Mouse (Mus musculus): ENCODE measurements at regions not wholly inside any gene's neighbourhood (a gene's known extent, or its start where the extent isn't known, plus 50 kb on each side); places are given as distances from the start of the nearest gene placed in this dataset.
"Not testable (repeated sequence)": the region's sequence is repeated elsewhere in the genome, so short reads cannot be mapped to it uniquely, and the experiment has no call there.

- H3K4me2 ChIP-seq (replicated peaks; ENCODE audit: low read depth, low read length): no peak overlapping the region
- no peaks in the 10 kb centered on the region for H3K36me3 ChIP-seq (ENCODE audit: control insufficient read depth, insufficient read depth, low read length)
- ATAC-seq (ENCODE audit: low FRiP score): peak; percentile 62
- no peaks in the 10 kb centered on the region for H3K9me3 ChIP-seq (ENCODE audit: control insufficient read depth, low read length)
- no peak overlapping the region for H3K4me3 ChIP-seq (ENCODE audit: low read depth, low read length)
- WGBS: 77% methylated on average over 5 of the region's 5 CpGs
- no peaks in the 10 kb centered on the region for H3K27me3 ChIP-seq (ENCODE audit: control insufficient read depth, insufficient read depth, low read length)
- H3K9ac ChIP-seq (ENCODE audit: low read depth, low read length): no peak overlapping the region
- no peaks in the 10 kb centered on the region for H3K4me1 ChIP-seq (replicated peaks; ENCODE audit: control insufficient read depth, insufficient read depth, low read length)
- DNase-seq (ENCODE audit: low spot score): peak; percentile 4
- no peak overlapping the region for H3K27ac ChIP-seq (ENCODE audit: low read depth, low read length)
These were observed 245.7 kb downstream of the Arl6ip6 start for GRCm38 (mm10) chr2:53437046-53437815.

- ATAC-seq (ENCODE audit: low FRiP score); H3K27ac ChIP-seq (ENCODE audit: low read depth, low read length); H3K9me3 ChIP-seq (ENCODE audit: control insufficient read depth, low read length); H3K4me2 ChIP-seq (replicated peaks; ENCODE audit: low read depth, low read length); H3K27me3 ChIP-seq (ENCODE audit: control insufficient read depth, insufficient read depth, low read length); H3K9ac ChIP-seq (ENCODE audit: low read depth, low read length); H3K4me3 ChIP-seq (ENCODE audit: low read depth, low read length); H3K36me3 ChIP-seq (ENCODE audit: control insufficient read depth, insufficient read depth, low read length); H3K4me1 ChIP-seq (replicated peaks; ENCODE audit: control insufficient read depth, insufficient read depth, low read length): not testable (repeated sequence)
- WGBS: 60% methylated on average over 3 of the region's 3 CpGs
- DNase-seq (ENCODE audit: low spot score): peak; percentile 45
These were observed 248.8 kb downstream of the Arl6ip6 start for GRCm38 (mm10) chr2:53440301-53440700.

GRCm38 (mm10) chr2:53460265-53460664 is 268.7 kb downstream of the Arl6ip6 start:
- no peak for DNase-seq (ENCODE audit: low spot score)
- WGBS: 86% methylated on average over 3 of the region's 3 CpGs
- no peak overlapping the region for H3K27ac ChIP-seq (ENCODE audit: low read depth, low read length)
- H3K4me3 ChIP-seq (ENCODE audit: low read depth, low read length): no peak overlapping the region
- H3K4me2 ChIP-seq (replicated peaks; ENCODE audit: low read depth, low read length): no peak overlapping the region
- ATAC-seq (ENCODE audit: low FRiP score): no peak
- H3K36me3 ChIP-seq (ENCODE audit: control insufficient read depth, insufficient read depth, low read length): no peaks in the 10 kb centered on the region
- H3K4me1 ChIP-seq (replicated peaks; ENCODE audit: control insufficient read depth, insufficient read depth, low read length): no peaks in the 10 kb centered on the region
- H3K27me3 ChIP-seq (ENCODE audit: control insufficient read depth, insufficient read depth, low read length): no peaks in the 10 kb centered on the region
- no peak overlapping the region for H3K9ac ChIP-seq (ENCODE audit: low read depth, low read length)
- no peaks in the 10 kb centered on the region for H3K9me3 ChIP-seq (ENCODE audit: control insufficient read depth, low read length)

GRCm38 (mm10) chr2:53474455-53474854 is 282.9 kb downstream of the Arl6ip6 start:
- ATAC-seq (ENCODE audit: low FRiP score) (no peak), DNase-seq (ENCODE audit: low spot score) (no peak)
- Histone ChIP-seq H3K27me3 (ENCODE audit: control insufficient read depth, insufficient read depth, low read length) (no peaks in the 10 kb centered on the region), H3K9me3 (ENCODE audit: control insufficient read depth, low read length) (no peaks in the 10 kb centered on the region), H3K4me1 (replicated peaks; ENCODE audit: control insufficient read depth, insufficient read depth, low read length) (no peaks in the 10 kb centered on the region), H3K4me2 (replicated peaks; ENCODE audit: low read depth, low read length) (no peak overlapping the region), H3K27ac (ENCODE audit: low read depth, low read length) (no peak overlapping the region), H3K9ac (ENCODE audit: low read depth, low read length) (no peak overlapping the region), H3K36me3 (ENCODE audit: control insufficient read depth, insufficient read depth, low read length) (no peaks in the 10 kb centered on the region), H3K4me3 (ENCODE audit: low read depth, low read length) (no peak overlapping the region)
- 77% methylated on average over 4 of the region's 4 CpGs for WGBS

DNA sequence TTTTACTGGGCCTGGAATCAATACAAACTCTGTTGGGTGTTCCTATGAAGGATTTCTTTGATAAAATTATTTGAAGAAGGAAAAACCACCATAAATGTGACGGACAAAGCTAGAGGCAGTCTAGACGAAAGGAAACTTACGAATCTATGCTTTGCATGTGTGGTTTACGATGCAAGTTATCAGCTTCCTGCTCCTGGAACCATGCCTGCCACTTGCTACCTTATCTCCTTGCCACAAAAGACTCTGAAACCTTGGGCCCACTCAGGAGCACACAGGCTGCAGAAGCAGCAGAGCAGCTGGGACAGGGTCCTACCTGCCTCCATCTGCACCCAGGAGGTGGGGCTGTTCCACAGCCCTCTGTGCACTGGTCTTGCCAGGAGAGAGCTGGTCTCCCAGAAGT is 287.5 kb downstream of the Arl6ip6 start:
- ATAC-seq (ENCODE audit: low FRiP score); H3K36me3 ChIP-seq (ENCODE audit: control insufficient read depth, insufficient read depth, low read length); H3K4me1 ChIP-seq (replicated peaks; ENCODE audit: control insufficient read depth, insufficient read depth, low read length); H3K4me3 ChIP-seq (ENCODE audit: low read depth, low read length); H3K9ac ChIP-seq (ENCODE audit: low read depth, low read length); H3K27me3 ChIP-seq (ENCODE audit: control insufficient read depth, insufficient read depth, low read length); H3K27ac ChIP-seq (ENCODE audit: low read depth, low read length); DNase-seq (ENCODE audit: low spot score); H3K9me3 ChIP-seq (ENCODE audit: control insufficient read depth, low read length); H3K4me2 ChIP-seq (replicated peaks; ENCODE audit: low read depth, low read length): not testable (repeated sequence)
- WGBS: 93% methylated on average over 4 of the region's 4 CpGs

DNA sequence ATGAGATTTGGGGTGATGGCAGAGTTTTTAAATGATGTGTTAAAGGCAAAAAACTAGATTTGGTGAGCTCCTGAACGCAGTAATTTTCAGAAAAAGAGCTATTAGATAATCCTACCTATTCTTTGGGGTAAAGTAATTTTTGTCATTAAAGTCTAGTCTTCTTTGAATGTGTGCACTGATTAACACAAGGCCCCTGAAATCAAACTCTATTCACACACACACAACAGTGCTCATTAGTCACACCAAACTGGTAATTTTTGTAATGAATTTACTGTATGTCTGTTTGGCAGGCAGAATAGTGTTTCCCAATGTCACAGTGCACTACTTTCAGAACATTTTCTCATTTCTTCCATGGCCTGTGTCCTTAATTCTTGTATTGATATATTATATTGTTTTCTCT is 296.8 kb downstream of the Arl6ip6 start:
- Histone ChIP-seq H3K27ac (ENCODE audit: low read depth, low read length) (no peak overlapping the region), H3K36me3 (ENCODE audit: control insufficient read depth, insufficient read depth, low read length) (no peaks in the 10 kb centered on the region), H3K4me2 (replicated peaks; ENCODE audit: low read depth, low read length) (no peak overlapping the region), H3K4me3 (ENCODE audit: low read depth, low read length) (no peak overlapping the region), H3K9ac (ENCODE audit: low read depth, low read length) (no peak overlapping the region), H3K4me1 (replicated peaks; ENCODE audit: control insufficient read depth, insufficient read depth, low read length) (no peaks in the 10 kb centered on the region), H3K9me3 (ENCODE audit: control insufficient read depth, low read length) (no peaks in the 10 kb centered on the region), H3K27me3 (ENCODE audit: control insufficient read depth, insufficient read depth, low read length) (no peaks in the 10 kb centered on the region)
- ATAC-seq (ENCODE audit: low FRiP score): no peak
- DNase-seq (ENCODE audit: low spot score): no peak
- 91% methylated on average over 1 of the region's 1 CpGs for WGBS

DNA sequence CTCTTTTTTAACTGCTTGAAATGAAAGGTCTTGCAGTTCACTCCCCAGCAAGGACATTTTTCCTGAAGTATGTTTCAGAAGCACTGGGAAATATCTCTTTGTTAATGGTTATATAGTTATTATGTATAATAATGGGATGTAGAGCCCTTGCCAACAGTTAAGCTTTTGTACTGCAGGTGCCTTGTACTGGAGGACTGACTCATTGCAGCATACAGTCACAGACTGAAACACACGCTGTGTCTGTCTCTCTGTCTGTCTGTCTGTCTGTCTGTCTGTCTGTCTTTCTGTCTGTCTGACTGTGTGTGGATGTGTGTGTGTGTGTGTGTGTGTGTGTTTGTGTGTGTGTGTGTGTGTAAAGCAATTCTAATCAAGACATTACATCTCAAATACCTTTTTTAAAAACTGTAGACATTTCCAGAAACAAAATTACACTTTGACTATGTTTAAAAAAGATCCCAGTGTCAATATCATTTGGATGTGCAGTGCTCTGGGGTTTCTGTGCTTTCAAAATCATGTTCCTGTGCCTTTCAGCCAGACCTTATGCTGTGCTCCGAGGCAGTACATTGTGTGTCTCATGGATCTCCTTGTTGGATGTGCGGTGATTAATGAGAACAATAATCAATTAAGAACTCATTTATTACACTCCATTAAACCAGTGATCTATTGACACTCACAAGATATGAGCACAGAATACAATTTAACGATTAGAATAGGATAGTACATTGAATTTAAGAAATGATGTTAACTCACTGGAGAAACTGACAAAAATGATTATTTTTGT is 299.5 kb downstream of the Arl6ip6 start:
- Histone ChIP-seq H3K4me1 (replicated peaks; ENCODE audit: control insufficient read depth, insufficient read depth, low read length) (no peaks in the 10 kb centered on the region), H3K27ac (ENCODE audit: low read depth, low read length) (no peak overlapping the region), H3K4me3 (ENCODE audit: low read depth, low read length) (no peak overlapping the region), H3K9me3 (ENCODE audit: control insufficient read depth, low read length) (no peaks in the 10 kb centered on the region), H3K27me3 (ENCODE audit: control insufficient read depth, insufficient read depth, low read length) (no peaks in the 10 kb centered on the region), H3K9ac (ENCODE audit: low read depth, low read length) (no peak overlapping the region), H3K4me2 (replicated peaks; ENCODE audit: low read depth, low read length) (no peak overlapping the region), H3K36me3 (ENCODE audit: control insufficient read depth, insufficient read depth, low read length) (no peaks in the 10 kb centered on the region)
- ATAC-seq (ENCODE audit: low FRiP score) (peak; percentile 54; the same call in 1 of the 2 replicates), DNase-seq (ENCODE audit: low spot score) (no peak)
- WGBS: 68% methylated on average over 4 of the region's 4 CpGs

DNA sequence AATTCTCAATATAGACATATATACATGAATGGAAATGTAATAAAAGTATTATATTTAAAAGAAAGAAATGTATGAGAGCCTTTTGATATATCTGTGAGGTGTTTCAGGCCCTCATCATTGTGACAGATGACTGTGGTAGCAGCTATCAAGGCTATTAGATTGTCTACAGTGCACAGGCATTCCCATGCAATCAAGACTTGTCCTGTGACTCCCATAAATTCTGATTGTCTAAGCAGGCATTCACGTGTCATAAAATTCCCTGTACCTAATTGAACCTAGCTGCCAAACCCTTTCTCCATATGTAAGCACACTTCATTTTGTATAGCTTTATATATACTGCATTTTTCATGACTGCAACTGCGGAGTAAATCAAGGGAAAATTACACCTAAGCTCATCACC is 301.3 kb downstream of the Arl6ip6 start:
- DNase-seq (ENCODE audit: low spot score): no peak
- Histone ChIP-seq H3K4me1 (replicated peaks; ENCODE audit: control insufficient read depth, insufficient read depth, low read length) (no peaks in the 10 kb centered on the region), H3K27me3 (ENCODE audit: control insufficient read depth, insufficient read depth, low read length) (no peaks in the 10 kb centered on the region), H3K27ac (ENCODE audit: low read depth, low read length) (no peak overlapping the region), H3K4me3 (ENCODE audit: low read depth, low read length) (no peak overlapping the region), H3K9ac (ENCODE audit: low read depth, low read length) (no peak overlapping the region), H3K4me2 (replicated peaks; ENCODE audit: low read depth, low read length) (no peak overlapping the region), H3K36me3 (ENCODE audit: control insufficient read depth, insufficient read depth, low read length) (no peaks in the 10 kb centered on the region), H3K9me3 (ENCODE audit: control insufficient read depth, low read length) (no peaks in the 10 kb centered on the region)
- 82% methylated on average over 2 of the region's 2 CpGs for WGBS
- no peak for ATAC-seq (ENCODE audit: low FRiP score)
